Mouse (Mus musculus): ENCODE measurements around the gene Tspyl1.
"Not testable (repeated sequence)": the region's sequence is repeated elsewhere in the genome, so short reads cannot be mapped to it uniquely, and the experiment has no call there.

Gene Tspyl1

DNA sequence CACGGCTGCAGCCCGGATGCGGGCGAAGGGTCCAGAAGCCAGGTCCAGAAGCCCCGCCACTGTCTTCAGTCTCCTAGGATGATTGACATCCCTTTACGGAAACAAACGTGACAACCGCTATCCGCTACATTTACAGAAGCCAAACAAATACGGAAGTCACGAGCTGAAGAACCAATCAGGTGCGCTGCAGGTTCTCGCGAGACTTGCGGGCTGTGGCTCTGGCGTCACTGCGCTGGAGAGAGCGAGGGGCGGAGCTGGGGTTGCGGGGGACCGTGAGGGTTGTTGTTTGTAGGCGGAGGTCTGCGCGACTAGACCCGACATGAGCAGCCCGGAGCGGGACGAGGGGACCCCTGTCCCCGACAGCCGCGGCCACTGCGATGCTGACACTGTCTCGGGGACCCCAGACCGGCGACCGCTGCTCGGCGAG, at the start of gene Tspyl1:
Gene Tspyl1, plus strand, starts transcription at position 229 of the 427 bp plus-strand sequence.
- peak; percentile 95 for DNase-seq (ENCODE audit: extremely low read depth, insufficient read length, low spot score)

DNA sequence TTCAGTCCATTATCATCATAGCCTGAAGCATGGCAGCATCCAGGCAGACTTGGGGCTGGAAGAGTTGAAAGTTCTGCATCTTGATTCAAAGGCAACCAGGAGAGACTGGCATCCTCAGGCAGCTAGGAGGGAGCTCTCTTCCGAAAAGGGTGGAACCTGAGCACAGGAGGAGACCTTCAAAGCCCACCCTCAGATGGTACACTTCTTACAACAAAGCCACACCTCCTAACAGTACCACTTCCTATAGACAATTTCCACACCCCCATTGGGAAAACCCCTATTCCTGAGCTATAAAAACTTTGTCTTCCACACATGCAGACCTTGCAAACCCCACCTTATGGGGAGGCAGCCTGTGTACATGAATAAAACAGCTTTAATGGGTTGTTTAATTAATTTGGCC, 48.6 kb upstream of the Tspyl1 start:
- DNase-seq (ENCODE audit: extremely low read depth, insufficient read length, low spot score) = no peak

DNA sequence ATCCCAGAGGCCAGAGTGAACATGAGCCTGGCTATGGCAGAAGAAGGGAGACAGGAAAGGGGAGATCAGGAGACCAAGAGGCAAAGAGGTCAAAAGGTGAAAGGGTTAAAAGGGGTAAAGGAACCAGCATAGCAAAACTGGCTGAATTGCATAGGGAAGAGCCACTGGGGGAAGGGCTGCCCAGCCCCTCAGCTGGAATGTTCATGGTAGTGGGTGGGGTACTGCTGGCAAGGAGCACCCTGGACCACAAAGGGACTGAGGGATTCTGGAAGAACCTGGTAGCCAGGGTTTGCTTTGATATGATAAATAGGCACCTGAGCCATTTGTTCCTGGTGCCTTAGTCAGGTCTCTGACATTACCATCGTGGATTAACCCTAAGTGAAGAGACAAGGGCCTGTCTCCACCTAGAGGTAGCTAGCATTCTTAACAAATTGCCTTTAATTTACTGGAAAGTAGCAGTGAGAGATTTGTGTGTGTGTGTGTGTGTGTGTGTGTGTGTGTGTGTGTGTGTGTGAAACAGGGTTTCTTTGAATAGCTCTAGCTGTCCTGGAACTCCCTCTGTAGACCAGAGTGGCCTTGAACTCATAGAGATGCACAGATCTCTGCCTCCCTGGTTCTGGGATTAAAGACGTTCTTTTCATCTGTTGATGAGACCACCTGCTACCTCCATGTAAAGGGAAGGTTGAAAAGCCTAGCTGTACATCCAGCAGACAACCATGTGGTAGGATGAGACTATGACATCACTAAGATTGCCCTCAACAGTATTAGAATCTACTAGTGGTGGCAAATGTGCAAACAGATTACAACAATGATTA, 47.9 kb upstream of the Tspyl1 start:
- no peak for DNase-seq (ENCODE audit: extremely low read depth, insufficient read length, low spot score)

DNA sequence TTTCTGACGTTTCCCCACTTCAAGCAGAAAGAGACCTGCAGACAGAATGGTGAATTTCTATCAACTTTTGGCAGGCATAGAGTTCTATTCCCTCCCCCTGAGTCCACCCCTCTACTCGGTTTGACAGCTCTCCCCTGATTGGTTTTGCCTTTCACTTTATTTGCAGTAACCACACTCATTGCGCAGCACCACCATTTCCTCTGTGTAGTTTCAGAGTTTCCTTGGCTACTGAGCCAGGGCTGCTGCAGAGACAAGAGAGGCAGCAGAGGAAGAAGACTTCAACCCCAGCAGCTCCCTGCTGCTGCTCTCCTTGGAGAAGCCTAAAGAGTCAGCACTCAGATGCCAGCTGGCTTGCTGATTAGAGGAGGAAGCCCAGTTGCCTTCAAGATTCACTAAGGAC, 46.6 kb upstream of the Tspyl1 start:
- no peak for DNase-seq (ENCODE audit: extremely low read depth, insufficient read length, low spot score)

DNA sequence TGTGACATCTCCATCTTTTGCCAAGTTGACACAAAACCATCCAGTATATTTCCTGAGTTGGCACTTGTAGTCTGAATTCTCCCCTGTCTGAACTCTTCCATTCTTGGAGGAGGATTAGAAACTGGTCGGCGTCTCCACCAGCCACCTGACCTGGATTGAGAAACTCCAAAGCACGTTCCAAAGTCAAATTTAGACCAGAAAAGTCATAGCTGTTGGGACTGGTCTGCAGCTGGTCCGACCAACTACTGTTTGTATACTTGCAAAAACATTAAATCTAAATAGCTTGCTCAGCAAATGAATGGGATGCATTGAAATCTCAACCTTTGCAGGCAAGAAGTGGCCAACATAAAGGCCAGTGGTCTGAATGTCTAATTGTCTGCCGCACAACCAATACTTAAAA, 45.4 kb upstream of the Tspyl1 start:
- no peak for DNase-seq (ENCODE audit: extremely low read depth, insufficient read length, low spot score)

DNA sequence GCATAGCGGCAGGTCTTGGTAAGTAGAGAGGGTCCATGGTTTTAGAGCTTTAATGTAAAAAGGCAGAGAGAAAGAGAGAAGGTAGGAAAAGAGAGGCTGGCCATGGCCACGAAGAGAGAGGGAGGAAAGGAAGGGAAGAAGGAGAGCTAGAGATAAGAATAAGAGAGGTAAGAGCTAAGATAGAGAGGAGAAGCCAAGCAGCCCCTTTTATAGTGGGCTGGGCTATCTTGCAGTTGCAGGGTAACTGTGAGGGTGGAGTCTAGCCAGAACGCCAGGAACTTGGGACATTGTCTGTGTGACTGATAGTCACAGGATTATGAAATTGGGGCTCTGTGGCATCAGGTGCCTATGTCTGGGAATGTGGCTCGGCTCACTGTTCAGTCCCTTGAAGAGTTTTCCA, 43.5 kb upstream of the Tspyl1 start:
- DNase-seq (ENCODE audit: extremely low read depth, insufficient read length, low spot score) = no peak

DNA sequence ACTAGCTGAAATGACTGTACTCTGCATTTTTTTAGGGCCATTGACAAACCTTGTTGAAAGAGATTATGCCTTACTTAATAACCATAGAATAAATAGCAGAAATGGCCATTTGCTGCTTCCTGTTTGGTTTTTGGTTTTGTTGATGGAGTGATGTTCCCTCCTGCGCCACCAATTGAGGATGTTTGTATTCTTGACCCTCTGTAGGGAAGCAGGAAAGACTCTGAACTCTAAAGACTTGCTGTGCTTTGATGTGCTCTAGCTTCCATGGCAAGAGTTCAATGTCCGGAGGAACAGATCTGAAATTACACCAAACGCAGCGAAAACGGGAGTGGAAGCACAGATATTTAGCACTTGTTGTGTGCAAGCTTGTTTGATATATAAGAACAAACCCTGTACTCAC, 37.2 kb upstream of the Tspyl1 start:
- DNase-seq (ENCODE audit: extremely low read depth, insufficient read length, low spot score) = no peak

DNA sequence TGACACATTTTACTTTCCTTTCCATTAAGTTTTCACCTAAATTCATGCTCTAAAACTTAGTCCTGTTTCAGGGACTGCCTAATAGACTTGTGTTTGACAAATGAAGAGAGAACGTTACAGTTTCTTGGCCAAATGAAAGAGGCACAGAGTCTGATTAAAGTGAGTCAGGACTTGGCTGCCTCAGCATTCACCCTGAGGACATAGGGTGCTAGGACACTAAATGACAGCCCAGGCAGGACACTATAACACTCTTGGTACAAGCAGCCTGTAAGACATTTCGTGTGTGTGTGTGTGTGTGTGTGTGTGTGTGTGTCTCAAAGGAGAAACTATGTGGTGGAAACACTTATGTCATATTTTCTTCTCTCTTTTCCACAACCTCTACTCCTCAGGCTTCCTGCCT, 35.9 kb upstream of the Tspyl1 start:
- no peak for DNase-seq (ENCODE audit: extremely low read depth, insufficient read length, low spot score)

DNA sequence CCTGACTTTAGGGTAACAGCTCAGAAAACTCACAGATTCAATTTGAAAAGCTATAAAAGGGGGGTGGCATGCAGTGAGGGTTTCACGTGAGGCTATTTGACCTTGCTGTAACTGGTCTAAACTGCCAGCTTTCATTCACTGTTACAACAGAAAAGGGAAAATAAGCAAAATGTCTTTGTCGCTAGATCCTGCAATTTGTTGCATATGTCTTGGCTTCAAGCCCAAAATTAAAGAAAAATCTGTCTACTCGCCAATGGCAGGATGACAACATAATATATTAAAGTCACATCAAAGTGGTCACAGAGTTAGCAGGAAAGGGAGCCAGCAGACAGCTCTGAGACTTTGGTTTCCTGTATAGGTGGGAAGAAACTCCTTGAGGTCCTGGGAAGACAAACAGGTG, 34.2 kb upstream of the Tspyl1 start:
- no peak for DNase-seq (ENCODE audit: extremely low read depth, insufficient read length, low spot score)

DNA sequence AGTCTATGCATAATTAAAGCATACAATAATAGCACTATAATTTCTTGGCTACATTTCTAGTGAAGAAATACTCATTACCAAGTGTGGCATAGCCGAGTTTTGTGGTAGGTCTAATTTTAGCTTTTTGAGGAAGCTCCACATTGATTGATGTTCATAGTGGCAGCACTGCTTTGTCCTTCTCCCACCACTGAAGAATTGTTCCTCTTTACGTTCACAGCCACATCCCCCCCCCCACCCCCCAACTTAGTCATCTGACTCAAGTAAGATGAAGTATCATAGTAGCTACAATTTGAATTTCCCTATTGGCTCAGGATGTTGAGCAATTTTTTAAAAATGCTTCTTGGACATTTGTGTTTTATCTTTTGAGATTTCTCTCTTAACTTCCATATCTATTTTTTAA, 32.4 kb upstream of the Tspyl1 start:
- no peak for DNase-seq (ENCODE audit: extremely low read depth, insufficient read length, low spot score)

DNA sequence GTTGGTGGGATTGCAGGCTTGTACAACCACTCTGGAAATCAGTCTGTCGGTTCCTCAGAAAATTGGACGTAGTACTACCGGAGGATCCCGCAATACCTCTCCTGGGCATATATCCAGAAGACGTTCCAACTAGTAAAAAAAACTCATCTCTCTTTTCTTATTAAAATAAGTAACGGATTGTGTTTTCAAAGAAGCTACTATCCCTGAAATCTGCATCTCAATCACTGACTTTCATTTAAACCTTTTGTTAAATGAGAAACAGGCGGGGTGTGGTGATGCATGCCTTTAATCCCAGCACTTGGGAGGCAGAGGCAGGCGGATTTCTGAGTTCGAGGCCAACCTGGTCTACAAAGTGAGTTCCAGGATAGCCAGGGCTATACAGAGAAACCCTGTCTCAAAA, 29.2 kb upstream of the Tspyl1 start:
- DNase-seq (ENCODE audit: extremely low read depth, insufficient read length, low spot score) = not testable (repeated sequence)

DNA sequence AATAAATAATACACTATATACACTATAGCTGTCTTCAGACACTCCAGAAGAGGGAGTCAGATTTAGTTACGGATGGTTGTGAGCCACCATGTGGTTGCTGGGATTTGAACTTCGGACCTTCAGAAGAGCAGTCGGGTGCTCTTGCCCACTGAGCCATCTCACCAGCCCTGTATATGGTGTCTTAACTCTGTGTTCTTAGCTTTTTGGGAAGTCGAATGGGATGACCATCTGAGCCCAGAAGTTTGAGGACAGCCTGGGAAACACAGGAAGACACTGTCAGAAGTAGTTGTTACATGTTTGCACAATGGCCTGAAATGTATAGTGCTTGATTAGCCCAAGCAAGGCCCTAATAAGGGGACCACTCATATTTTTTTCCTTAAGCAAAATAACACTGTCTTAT, 16.9 kb upstream of the Tspyl1 start:
- no peak for DNase-seq (ENCODE audit: extremely low read depth, insufficient read length, low spot score)

DNA sequence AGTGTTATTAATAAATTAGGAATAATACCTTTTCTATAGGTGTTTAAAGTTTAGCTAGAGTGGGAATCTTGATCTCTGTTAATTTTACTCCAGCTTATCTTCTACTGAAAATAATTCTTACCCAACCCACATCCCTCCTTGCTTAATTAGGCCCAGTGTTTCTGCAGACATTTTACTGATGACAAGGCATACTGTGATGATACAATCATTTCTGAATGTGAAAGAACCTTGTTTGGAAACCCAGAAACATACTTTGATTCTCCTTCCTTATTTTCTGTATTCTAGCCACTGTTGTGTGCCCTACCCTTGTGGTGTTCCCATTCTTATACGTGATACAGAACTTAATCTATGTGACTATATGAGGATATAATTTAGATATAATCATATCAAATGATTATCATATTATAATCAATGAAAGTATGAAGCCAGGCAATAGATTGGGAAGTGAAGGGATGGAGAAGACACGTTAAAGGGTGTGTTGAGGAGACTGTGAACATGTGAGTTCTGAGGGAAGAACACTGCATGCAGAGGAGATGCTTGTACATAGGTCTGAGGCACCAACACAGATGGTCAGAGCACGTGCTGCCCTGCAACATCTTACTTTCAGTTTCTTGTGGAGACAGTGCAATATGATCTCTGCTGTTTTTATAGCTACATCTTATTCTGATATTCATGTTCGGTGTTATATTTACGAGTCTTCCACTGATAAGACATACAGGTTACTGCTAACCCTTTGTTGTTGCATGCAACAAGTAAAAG, 14.5 kb upstream of the Tspyl1 start:
- DNase-seq (ENCODE audit: extremely low read depth, insufficient read length, low spot score) = no peak

DNA sequence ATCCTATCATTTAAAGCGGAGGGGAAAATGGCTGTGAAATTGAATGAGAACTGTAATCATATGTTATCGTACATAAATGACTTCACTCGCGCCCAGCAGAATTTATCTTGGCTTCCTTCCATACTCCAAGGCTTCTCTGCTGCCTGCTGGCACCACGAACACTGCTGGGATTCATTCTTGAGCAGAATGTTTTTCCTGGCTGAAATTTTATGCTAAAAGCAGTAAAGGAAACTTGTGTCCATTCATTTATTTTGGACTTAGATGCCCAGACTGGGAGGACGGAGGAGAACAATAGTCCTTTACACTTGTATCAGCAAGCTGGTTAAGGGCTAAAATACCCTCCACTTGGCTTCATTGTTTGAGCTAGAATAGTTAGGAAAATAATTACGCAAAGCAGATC, 10.3 kb upstream of the Tspyl1 start:
- peak; percentile 18 for DNase-seq (ENCODE audit: extremely low read depth, insufficient read length, low spot score)

DNA sequence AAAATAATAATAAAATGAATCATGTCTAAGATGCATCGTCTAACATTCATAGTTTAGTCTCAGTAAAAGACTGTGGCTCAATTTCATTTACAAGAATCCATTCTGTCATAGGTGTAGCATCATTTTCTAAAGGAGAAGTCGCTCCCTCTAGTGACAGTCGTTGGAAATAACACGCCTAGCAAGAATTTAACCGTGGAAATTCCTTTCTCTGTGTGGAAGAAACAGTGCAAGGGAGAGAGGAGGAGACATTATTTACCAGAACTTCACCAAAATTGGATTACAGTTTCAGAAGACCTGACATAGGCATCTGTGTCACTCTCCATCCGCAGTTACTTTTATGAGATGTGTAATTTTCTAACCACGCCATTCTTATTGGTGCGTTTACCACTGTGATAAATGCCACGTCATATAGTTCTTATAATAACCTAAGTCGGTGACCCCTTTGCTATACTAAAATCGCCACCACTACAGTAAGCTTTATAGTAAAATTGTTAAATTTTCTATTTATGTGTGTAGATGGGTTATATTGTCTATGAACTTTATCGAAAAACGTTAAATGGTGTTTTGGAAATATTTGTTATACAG, 1.3 kb upstream of the Tspyl1 start:
- DNase-seq (ENCODE audit: extremely low read depth, insufficient read length, low spot score) = peak; percentile 36

DNA sequence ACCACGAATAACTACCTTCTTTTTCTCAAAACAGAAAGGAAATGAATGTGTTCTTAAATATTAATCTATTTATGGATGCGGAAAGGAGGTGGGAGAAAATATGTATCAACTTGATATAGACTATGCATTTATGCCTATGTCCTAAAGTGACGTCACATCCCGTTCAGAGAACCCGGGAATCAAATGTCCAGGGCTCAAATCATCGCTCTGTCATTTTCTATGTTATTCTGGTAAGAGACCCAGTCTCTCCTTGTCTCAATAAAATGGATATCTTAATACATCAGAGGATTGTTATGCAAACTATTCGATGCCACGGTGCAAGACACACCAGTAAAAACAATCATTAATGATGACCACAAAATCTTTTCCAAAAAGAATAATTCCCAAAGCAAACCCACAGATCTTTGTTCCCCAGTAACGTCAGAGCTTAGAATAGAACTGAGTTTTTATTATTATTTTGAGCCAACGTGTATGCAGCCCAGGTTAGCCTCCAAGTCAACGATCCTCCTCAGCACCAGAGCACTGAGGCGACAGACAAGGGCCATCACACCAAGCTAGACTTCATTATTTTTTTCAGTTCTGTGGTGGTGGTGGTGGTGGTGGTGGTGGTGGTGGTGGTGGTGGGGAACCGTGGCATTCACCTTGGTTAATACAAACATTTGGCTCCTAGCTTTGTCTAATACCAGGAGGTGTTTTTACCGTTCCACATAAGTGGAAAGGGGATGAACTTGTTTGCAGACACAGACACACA, 604 bp upstream of the Tspyl1 start:
- no peak for DNase-seq (ENCODE audit: extremely low read depth, insufficient read length, low spot score)

DNA sequence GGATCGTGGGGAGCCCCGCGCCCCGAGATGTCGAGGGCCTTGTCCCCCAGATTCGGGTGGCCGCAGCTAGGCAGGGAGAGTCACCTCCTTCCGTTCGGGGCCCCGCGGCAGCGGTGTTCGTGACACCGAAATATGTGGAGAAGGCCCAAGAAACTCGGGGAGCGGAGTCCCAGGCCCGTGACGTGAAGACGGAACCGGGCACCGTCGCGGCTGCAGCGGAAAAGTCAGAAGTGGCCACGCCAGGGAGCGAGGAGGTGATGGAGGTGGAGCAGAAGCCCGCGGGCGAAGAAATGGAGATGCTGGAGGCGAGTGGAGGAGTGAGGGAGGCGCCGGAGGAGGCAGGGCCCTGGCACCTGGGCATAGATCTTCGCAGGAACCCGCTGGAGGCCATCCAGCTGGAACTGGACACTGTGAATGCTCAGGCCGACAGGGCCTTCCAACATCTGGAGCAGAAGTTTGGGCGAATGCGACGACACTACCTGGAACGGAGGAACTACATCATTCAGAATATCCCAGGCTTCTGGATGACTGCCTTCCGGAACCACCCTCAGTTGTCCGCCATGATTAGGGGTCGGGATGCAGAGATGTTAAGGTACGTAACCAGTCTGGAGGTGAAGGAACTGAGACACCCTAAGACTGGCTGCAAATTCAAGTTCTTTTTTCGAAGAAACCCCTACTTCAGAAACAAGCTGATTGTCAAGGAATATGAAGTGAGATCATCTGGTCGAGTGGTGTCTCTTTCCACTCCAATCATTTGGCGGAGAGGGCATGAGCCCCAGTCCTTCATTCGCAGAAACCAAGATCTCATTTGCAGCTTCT, 639 bp downstream of the Tspyl1 start:
- no peak for DNase-seq (ENCODE audit: extremely low read depth, insufficient read length, low spot score)

DNA sequence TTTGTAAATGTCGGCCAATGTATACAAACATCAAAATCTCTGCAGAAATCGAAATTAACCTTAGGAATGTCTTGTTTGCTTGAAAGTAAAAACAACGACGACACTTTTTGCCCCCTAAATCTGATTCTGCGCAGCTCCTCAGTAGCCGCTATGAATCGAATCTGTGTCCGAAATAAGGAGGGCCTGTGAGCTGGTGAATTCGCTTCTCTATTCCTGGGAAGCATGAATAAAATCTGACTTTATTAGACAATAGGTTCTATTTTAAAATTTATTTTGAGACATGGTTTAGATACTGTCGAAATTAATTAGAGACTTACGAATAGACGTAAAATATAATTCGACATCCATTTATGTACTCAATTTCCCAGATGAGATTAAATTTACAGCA, 14.9 kb downstream of the Tspyl1 start:
- DNase-seq (ENCODE audit: extremely low read depth, insufficient read length, low spot score) = no peak

DNA sequence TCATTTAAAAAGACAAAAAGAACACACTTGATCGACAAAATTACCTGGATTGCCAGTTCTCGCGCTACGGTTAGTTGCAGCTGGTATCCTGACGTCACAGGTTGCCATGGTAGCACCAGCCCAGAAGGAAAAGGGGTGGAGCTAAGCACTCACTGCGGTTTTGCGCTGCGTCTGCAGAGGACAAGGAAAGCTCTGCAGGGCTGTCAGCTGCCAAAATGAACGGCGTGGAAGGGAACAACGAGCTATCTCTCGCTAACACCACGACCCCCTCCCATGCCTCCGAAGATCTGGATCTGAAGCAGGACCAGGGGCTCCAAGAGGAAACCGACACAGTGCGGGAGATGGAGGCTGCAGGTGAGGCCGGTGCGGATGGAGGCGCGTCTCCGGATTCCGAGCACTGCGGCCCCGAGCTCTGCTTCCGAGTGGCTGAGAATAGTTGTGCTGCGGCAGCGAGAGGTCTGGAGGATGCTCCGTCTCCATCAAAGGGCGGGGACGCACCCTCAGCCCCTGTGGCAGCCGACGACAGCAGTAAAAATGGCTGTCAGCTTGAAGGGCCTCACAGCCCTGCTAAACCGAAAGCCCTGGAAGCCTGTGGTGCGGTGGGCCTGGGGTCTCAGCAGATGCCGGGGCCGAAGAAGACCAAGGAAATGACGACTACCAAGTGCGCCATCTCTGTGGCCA, 15.4 kb downstream of the Tspyl1 start, which contains the start of gene Tspyl4:
Gene Tspyl4, plus strand, starts transcription at position 144 of the 681 bp plus-strand sequence.
- DNase-seq (ENCODE audit: extremely low read depth, insufficient read length, low spot score) = peak; percentile 73

Data from 3134 (cell line).